Mouse (Mus musculus) cerebellum, adult 8-10 months (tissue): ENCODE data around the gene Napa.

ENCODE experiments used
- DNase-seq: peaks from one replicate; pipeline ENCODE4 v3.0.0; 2022

Gene Napa

DNA sequence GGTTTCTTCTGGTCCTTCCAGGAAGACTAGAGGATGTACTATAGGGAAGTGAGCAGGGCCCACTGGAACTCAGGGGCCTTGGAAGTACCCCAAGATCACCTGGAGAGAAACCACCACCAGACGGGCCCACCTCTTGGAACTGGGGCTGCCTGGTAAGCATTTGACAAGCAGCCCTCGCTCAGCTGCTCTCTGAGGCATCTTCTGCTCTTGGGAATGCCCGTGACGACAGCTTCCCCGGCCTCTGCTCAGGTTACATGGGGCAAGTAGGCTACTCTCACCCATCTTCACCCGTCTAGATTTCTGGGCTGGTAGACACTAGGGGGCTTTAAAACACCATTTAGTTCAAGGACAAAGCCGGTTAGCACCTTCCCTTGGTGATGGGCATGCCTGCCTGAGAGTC, 2.8 kb downstream of the Napa start:
- DNase-seq = no peak

GRCm38 (mm10) chr7:16101726-16102475, 3.6 kb downstream of the Napa start:
- DNase-seq = no peak

DNA sequence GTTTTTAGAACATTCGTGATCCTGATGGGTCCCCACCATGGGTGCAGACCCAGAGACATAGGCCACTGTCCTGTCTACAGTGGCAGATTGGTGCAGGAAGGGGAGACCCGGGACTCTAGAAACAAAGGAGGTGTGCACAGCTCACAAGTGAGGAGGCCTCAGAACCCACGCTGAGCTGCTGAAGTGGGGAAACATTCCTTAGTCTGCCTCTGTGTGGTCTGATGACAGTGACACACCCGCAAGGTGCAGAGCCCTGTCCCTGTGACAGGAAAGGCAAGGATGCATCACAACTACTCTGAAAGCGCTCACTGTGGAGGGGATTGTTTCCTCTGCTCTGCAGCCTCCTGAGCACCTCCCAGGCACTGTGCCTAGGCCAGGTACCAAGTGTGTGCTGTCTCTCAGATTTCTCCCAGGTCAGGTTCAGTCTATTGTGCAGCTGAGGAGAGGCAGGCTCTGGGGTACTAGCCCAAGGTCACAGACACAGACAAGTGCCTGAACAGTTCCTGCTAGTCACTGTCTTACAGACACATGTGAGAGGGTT, 4.5 kb downstream of the Napa start:
- DNase-seq = no peak

GRCm38 (mm10) chr7:16103760-16104159, 5.5 kb downstream of the Napa start:
- DNase-seq = peak; percentile 88

DNA sequence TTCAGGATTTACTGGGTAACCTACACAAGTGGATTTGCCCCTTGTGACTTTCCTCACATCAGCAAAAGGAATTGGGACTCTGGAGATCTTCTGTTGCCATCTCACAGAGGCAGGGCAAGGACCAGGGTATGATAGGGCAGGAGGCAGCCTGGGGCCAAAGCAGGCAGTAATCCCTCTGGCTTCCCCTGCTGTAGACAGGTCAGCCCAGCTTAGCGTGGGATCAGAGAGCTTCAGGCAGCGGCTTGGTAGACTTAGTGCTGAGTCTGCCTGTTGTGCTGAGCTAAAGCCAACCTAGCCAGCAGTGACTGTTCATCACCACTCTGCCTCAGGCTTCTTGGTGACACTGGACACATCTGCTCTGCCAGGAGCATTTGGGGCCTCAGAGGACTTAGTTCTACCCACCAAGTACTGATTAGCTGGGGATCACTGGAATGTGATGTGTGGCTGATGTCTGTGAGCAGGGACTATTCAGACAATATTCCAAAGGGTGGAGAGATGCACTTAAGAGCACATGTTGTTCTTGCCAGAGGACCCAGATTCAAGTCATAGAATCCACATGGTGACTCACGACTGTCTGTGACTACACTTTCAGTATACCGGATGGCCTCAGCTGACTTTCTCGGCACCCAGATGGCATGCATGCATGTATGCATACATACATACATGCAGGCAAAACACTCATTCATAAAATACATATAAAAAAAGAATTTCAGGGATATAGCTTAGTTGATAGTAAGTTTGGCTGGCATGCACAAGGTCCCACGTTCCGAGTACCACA, 6.5 kb downstream of the Napa start:
- no peak for DNase-seq

DNA sequence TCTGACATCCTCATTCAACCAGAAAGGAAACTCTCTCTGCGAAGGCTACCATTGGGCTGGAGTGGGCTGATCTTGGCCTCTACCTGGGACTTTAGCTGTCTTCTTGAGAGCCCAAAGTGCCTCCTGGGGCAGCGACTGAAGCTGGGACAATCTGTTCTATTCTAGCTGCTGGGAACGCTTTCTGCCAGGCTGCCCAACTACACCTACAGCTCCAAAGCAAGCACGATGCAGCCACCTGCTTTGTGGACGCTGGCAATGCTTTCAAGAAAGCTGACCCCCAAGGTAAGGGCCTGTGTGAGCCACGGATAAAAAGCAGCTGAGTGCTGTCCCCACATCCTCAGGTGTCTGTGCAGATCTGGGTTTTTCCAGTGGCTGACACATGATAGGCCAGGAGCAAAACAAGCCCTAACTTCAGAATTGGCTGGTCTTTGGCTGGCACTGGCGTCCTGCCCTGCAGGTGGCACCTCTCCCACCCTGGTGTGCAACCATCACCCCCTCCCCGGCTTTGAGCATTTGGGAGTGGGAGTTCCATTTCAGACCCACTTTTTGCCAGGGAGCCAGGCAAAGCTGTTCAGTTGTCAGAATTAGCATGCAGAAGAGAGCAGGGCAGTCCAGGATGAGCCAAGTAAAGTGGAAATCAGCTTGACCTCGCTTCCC, 10.8 kb downstream of the Napa start:
- no peak for DNase-seq

DNA sequence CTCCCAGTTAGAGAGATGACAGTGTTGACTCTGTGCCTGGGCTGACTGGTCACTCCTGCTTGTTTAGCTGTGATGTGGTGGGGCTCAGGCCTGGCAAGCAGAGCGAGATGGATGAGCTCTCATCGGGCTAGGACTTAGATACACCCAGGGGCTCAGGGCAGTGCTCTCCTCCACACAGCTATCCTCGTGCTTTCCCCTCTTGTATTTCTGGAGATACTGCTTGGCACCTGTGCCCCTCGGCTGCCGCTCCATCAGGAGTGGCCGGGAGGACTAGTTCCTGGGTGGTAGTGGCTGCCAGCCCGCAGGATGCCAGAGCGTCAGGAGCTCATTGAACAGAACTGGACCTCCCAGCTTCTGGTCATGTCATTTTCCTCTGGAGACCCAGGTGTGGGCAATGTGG, 11.9 kb downstream of the Napa start:
- DNase-seq = no peak

DNA sequence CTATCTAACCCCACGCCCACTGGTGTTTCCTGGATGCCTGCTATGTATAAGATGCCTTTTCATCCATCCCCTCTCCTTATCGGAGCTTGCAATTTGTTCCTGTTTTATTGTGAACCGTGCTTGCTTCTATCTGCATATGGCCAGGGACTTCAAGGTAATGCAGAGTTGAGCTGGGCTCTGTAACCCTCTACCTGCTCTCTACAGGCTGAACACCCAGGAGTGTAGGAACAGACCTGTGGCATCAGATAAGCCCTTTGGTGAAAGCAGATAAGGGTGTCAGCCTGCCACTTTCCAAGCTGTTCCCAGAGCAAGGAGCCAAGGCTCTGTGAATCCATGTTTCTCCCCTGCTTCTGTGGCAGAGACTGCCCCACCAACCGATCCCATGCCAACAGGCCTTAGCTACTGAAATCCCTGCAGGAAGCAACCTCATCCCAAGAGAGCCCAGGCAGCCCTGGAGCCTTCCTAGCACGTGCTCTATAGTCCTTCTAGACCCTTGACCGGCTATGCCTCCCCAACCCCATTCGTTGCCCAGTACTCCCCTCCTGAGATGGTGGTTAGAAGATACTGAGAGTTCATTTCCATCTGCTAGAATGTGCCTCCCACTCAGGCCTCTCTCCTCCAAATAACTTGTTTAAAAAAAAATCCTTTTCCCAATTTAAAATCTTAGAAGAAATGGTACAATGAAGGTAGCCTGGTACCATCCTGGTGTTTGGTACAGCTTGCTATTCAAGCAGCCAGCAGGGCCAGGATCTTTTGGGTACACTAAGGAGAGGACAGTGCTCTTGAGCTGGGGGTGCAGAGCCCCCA, 13.2 kb downstream of the Napa start:
- DNase-seq = no peak

DNA sequence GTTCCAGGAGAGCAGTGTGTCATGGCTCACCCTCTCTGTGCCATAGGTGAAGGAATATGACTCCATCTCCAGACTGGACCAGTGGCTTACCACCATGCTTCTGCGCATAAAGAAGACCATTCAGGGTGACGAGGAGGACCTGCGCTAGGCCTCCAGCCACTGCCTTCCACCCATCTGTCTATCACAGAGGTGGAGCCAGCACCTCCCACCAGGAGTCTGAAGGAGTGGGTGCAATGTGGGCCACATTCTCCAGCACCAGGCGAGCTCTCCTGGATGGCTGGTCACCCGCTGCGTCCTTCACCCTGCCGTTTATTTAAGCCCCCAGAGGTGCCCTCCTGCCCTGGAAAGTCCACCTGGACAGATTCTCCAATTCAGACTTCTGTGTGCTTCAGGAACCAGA, 18.2 kb downstream of the Napa start:
- DNase-seq = no peak

- DNase-seq = peak; percentile 64
Measured at GRCm38 (mm10) chr7:16117100-16117499, 18.8 kb downstream of the Napa start.

GRCm38 (mm10) chr7:16119569-16120261, 21.5 kb downstream of the Napa start, which contains the start of gene Kptn:
Kptn (plus strand) TSS chr7:16119895.
- peak; percentile 96 for DNase-seq

GRCm38 (mm10) chr7:16120262-16120600, 22.0 kb downstream of the Napa start:
- no peak for DNase-seq

- no peak for DNase-seq
Measured at GRCm38 (mm10) chr7:16125829-16126228, 27.6 kb downstream of the Napa start.

GRCm38 (mm10) chr7:16128344-16128743, 30.1 kb downstream of the Napa start:
- DNase-seq = peak; percentile 93

DNA sequence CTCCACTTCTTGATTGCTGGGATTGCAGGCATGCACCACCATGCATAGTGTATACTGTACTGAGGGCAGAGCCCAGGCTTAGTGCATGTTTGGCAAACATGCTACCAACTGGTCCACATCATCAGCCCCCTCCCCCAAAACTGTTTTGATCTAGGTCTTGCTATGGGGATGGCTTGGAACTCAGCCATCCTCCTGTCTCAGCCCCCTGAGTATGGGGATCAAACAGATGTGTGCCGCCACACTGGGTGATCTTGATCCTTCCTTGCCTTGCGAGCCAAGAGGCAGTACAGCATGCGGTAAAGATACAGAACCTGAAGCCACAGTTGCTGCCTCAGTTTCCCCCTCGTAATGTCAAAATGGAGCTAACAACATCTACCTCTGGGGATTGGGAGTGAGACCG, 30.6 kb downstream of the Napa start:
- no peak for DNase-seq

- peak; percentile 97 for DNase-seq
Measured at GRCm38 (mm10) chr7:16129421-16129845, 31.2 kb downstream of the Napa start, which contains the start of gene Slc8a2. Slc8a2 (plus strand) TSS chr7:16129826.

- peak; percentile 71 for DNase-seq
Measured at GRCm38 (mm10) chr7:16129846-16130691, 31.8 kb downstream of the Napa start.

GRCm38 (mm10) chr7:16130956-16131634, 32.8 kb downstream of the Napa start:
- DNase-seq = no peak

GRCm38 (mm10) chr7:16132161-16132581, 33.9 kb downstream of the Napa start:
- DNase-seq = peak; percentile 61

GRCm38 (mm10) chr7:16132926-16133325, 34.7 kb downstream of the Napa start:
- DNase-seq = no peak
